Mouse (Mus musculus) left cerebral cortex, adult 2 months (tissue): ENCODE results near the gene 9930021J03Rik. TPM values are rescaled to one million over a fixed set of nuclear protein-coding genes. Genes with fewer than 3 reads are reported as not detected.

Experiments
- DNase-seq, 2 experiments: peaks; one replicate each; pipeline ENCODE4 v3.0.0; 2021 to 2022; ENCODE audit warnings: low spot score in 2 of 2, mixed read lengths in 1 of 2; ENCODE audit errors: extremely low spot score in 1 of 2
- H3K27ac ChIP-seq: fragments of 200-600 bp; 2 replicates; pipeline ENCODE4 v1.8.1; 2022
- H3K4me3 ChIP-seq: fragments of 200-600 bp; 2 replicates; pipeline ENCODE4 v1.8.1; 2022
- CTCF ChIP-seq: fragments of 200-600 bp; IDR thresholded peaks from 2 replicates; pipeline ENCODE4 v1.8.1; 2022; ENCODE audit warnings: antibody characterized with exemption, mild to moderate bottlenecking, moderate library complexity
- intact Hi-C: fragments of 180-260 bp; cut with DNase I; formaldehyde crosslinking; loops from one replicate; pipeline ENCODE4 v1.15.1; 2025
- total RNA-seq, 2 experiments: library from RNA; stranded (reverse); gene quantifications; 2 replicates each; pipeline ENCODE4 v1.2.3; 2021

9930021J03Rik gene
- total RNA-seq, 2 experiments from 2014 or later: 38.3 to 41.1 TPM

DNA sequence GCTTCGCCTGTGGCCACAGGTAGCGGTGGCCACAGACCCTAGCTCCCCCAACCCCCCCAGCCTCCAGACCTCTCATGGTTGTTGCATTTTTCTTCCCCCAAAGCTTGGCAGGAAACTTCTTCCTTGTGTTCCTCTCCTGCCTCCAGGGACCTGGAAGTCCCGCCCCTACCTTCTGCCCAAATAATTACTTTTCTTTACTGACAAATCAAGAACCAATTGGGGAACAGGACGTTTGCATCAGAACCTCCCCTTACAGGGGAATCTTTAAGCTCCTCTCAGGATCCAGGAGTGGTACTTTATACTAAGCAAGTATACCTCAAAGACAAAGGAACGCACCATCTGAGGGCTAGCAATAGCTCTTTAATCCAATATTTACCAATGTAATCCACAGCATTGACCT lies 140.9 kb downstream of the 9930021J03Rik start:
- DNase-seq: no peak
- no peak overlapping the region for H3K4me3 ChIP-seq
- intact Hi-C loops: no loop called here
- no peak overlapping the region for H3K27ac ChIP-seq
- no peak for TF ChIP-seq CTCF

Other genes with a start within 250 kb of the 9930021J03Rik start
- gene Ermp1, start 157.6 kb downstream of the 9930021J03Rik start, total RNA-seq: 10 to 100 TPM; 33.7 to 34.1 TPM
- gene Mlana, start 108.2 kb downstream of the 9930021J03Rik start, total RNA-seq: under 1 TPM; 0.50 to 0.84 TPM
- 10 to 100 TPM; 32.1 to 36.4 TPM for gene Ranbp6, start 7.0 kb upstream of the 9930021J03Rik start, total RNA-seq
- 10 to 100 TPM; 29.9 to 37.1 TPM for gene Il33, start 119.1 kb upstream of the 9930021J03Rik start, total RNA-seq
- not detected for gene Trpd52l3, start 197.8 kb upstream of the 9930021J03Rik start, total RNA-seq
- 10 to 100 TPM; 50.1 to 58.7 TPM for gene Uhrf2, start 224.5 kb upstream of the 9930021J03Rik start, total RNA-seq